Mouse (Mus musculus): ENCODE measurements around the gene Hand1. TPM values are rescaled to one million over a fixed set of nuclear protein-coding genes. Genes with fewer than 3 reads are reported as not detected.

The Hand1 gene
- total and polyA plus RNA-seq, 3 experiments, result not detected

DNA sequence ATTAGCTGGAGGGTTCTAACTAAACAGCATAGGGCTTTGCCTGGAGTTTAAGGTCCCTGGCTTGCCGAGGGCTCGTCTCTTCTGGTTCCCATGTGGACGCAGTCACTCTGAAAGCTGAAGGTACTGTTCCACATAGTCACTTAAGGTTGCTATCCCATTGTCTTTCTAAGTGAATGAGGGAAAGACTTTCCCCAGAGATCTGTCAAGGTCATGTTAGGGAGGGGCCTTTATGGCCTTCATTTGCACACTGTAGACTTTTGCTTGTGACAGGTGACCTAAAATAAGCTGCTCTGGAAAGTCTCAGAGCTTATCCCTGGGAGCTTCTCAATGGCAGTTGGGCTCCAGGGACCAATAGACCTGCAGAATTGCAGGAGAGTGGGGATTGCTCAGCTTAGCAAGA, 19.0 kb downstream of the Hand1 start:
- Histone ChIP-seq H3K27me3 (ENCODE audit: control insufficient read depth in 1 of 2, insufficient read depth in 2 of 2, low read length in 2 of 2) (no peaks in the 10 kb centered on the region), H3K9ac (ENCODE audit: control insufficient read depth, low read depth, low read length, poor library complexity, severe bottlenecking) (no peak overlapping the region), H3K79me2 (ENCODE audit: control insufficient read depth, insufficient read depth, low read length, poor library complexity) (no peaks in the 10 kb centered on the region), H3K4me3 (ENCODE audit: control insufficient read depth in 1 of 2, insufficient read depth in 1 of 2, low read depth in 2 of 2, low read length in 2 of 2) (no peak overlapping the region), H3K4me1 (ENCODE audit: control insufficient read depth in 1 of 2, insufficient read depth in 2 of 2, low read length in 2 of 2) (no peaks in the 10 kb centered on the region), H3K27ac (ENCODE audit: control insufficient read depth, low read depth, low read length) (no peak overlapping the region), H3K36me3 (ENCODE audit: control insufficient read depth in 1 of 2, insufficient read depth in 2 of 2, low read length in 2 of 2) (no peaks in the 10 kb centered on the region), H3K9me3 (replicated peaks; ENCODE audit: insufficient read depth, low read length) (no peaks in the 10 kb centered on the region)
- no peak for TF ChIP-seq MAZ (IDR thresholded peaks at IDR 0.05; ENCODE audit: low read depth, low read length)
- no peak for TF ChIP-seq ETS1 (IDR thresholded peaks at IDR 0.05; ENCODE audit: low read depth, low read length)
- TF ChIP-seq EP300 (IDR thresholded peaks at IDR 0.05; ENCODE audit: low read depth in 1 of 2, low read length in 2 of 2), result no peak
- no peak for TF ChIP-seq SIN3A (IDR thresholded peaks at IDR 0.05; ENCODE audit: low read length)
- no peak for DNase-seq (ENCODE audit: low read depth, low spot score)

DNA sequence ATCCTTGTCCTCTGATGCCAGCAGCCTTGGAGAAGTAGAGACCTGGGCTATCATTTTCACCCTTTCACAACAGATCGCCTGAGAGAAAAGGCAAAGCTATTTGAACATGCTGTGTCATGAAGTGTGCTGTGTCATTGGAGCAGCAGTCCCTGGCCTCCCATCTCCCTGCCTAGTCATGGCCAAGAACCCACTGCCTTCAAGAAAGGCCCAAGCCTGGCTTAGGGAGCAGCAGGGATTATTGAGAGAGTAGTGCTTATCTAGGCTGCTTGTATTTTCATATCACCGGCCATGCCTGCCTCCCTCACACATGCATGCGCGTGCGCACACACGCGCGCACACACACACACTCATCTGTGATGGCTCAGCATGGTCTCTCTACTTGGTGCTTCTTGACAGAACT, 20.4 kb downstream of the Hand1 start:
- TF ChIP-seq CHD2 (IDR thresholded peaks at IDR 0.05; ENCODE audit: low read length) (no peak), SIN3A (IDR thresholded peaks at IDR 0.05; ENCODE audit: low read length) (no peak), MYB (IDR thresholded peaks at IDR 0.05; ENCODE audit: low read depth, low read length) (no peak)
- no peaks in the 10 kb centered on the region; a peak in 1 of 4 replicates for H3K36me3 ChIP-seq (ENCODE audit: control insufficient read depth in 1 of 2, insufficient read depth in 2 of 2, low read length in 2 of 2)
- no peak overlapping the region for H3K27ac ChIP-seq (ENCODE audit: control insufficient read depth, low read depth, low read length)
- no peaks in the 10 kb centered on the region for H3K9me3 ChIP-seq (replicated peaks; ENCODE audit: insufficient read depth, low read length)
- DNase-seq (ENCODE audit: low read depth, low spot score), result no peak
- no peak overlapping the region for H3K9ac ChIP-seq (ENCODE audit: control insufficient read depth, low read depth, low read length, poor library complexity, severe bottlenecking)
- H3K79me2 ChIP-seq (ENCODE audit: control insufficient read depth, insufficient read depth, low read length, poor library complexity), result no peaks in the 10 kb centered on the region
- H3K4me3 ChIP-seq (ENCODE audit: control insufficient read depth in 1 of 2, insufficient read depth in 1 of 2, low read depth in 2 of 2, low read length in 2 of 2), result no peak overlapping the region
- no peaks in the 10 kb centered on the region for H3K27me3 ChIP-seq (ENCODE audit: control insufficient read depth in 1 of 2, insufficient read depth in 2 of 2, low read length in 2 of 2)
- H3K4me1 ChIP-seq (ENCODE audit: control insufficient read depth in 1 of 2, insufficient read depth in 2 of 2, low read length in 2 of 2), result no peaks in the 10 kb centered on the region

DNA sequence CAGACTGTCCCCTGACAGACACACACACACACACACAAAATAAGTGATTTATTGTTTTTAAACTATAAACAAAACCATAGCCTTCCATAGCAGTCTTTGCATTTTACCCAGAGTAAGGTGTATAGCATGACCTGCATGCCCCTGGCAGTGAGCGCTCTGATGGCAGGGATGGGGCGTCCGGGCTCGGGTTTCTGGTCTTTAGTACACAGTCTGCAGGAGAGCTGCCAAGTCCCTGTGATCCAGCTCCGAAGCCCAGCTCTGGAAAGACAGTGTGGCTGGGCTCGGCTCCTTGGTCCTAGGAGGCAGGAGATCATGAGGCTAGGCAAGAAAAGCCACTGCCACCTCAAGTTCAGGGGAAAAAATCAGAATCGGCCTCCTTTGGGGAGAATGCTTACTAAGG, 21.6 kb downstream of the Hand1 start:
- Histone ChIP-seq H3K79me2 (ENCODE audit: control insufficient read depth, insufficient read depth, low read length, poor library complexity) (no peaks in the 10 kb centered on the region), H3K27me3 (ENCODE audit: control insufficient read depth in 1 of 2, insufficient read depth in 2 of 2, low read length in 2 of 2) (no peaks in the 10 kb centered on the region), H3K9ac (ENCODE audit: control insufficient read depth, low read depth, low read length, poor library complexity, severe bottlenecking) (no peak overlapping the region), H3K36me3 (ENCODE audit: control insufficient read depth in 1 of 2, insufficient read depth in 2 of 2, low read length in 2 of 2) (no peaks in the 10 kb centered on the region; a peak in 1 of 4 replicates), H3K27ac (ENCODE audit: control insufficient read depth, low read depth, low read length) (no peak overlapping the region), H3K4me1 (ENCODE audit: control insufficient read depth in 1 of 2, insufficient read depth in 2 of 2, low read length in 2 of 2) (no peaks in the 10 kb centered on the region), H3K4me3 (ENCODE audit: control insufficient read depth in 1 of 2, insufficient read depth in 1 of 2, low read depth in 2 of 2, low read length in 2 of 2) (no peak overlapping the region), H3K9me3 (replicated peaks; ENCODE audit: insufficient read depth, low read length) (no peaks in the 10 kb centered on the region)
- DNase-seq (ENCODE audit: low read depth, low spot score), result no peak
- TF ChIP-seq CHD2 (IDR thresholded peaks at IDR 0.05; ENCODE audit: low read length) (no peak), POLR2A (IDR thresholded peaks at IDR 0.05; ENCODE audit: control insufficient read depth in 1 of 2, insufficient read depth in 1 of 2, low read depth in 1 of 2, low read length in 2 of 2, poor library complexity in 1 of 2) (no peak), KAT2A (conservative IDR thresholded peaks at IDR 0.05; ENCODE audit: low read depth, low read length) (no peak), ELF1 (IDR thresholded peaks at IDR 0.05; ENCODE audit: low read depth, low read length) (no peak), JUND (IDR thresholded peaks at IDR 0.05; ENCODE audit: low read depth, low read length) (no peak), NRF1 (IDR thresholded peaks at IDR 0.05; ENCODE audit: insufficient read depth, low read depth, low read length, poor library complexity, severe bottlenecking) (no peak), GABPA (IDR thresholded peaks at IDR 0.05; ENCODE audit: low read depth, low read length) (no peak), NELFE (IDR thresholded peaks at IDR 0.05; ENCODE audit: low read depth, low read length) (no peak), POLR2AphosphoS5 (IDR thresholded peaks at IDR 0.05; ENCODE audit: borderline replicate concordance, low read depth, low read length) (no peak), TBP (IDR thresholded peaks at IDR 0.05; ENCODE audit: low read depth, low read length) (no peak), SMC3 (IDR thresholded peaks at IDR 0.05; ENCODE audit: low read depth, low read length) (no peak), MYC (IDR thresholded peaks at IDR 0.05; ENCODE audit: low read depth, low read length) (no peak), RAD21 (IDR thresholded peaks at IDR 0.05; ENCODE audit: low read depth, low read length) (no peak)
